Mouse (Mus musculus): ENCODE measurements around the gene Pfdn4.

DNA sequence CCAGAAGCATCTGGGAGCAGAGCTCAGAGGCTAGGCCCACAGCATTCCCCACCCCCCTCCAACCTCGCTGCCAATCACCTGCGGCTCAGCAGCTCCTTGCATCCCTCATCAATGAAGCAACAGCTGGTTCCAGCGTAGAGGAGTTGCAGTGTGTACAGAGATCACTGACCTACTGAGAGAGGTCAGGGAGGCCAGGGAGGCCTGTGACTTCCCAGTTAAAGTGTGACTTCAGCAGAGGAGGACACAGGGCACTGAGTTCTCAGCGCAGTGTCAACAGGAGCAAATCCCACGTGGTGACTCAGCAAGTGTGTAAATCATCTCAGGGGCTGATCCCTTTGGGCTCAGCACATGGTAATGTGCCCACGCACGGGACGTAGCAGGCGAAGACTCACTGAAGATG is 36.4 kb upstream of the Pfdn4 start:
- TF ChIP-seq CTCF (IDR thresholded peaks at IDR 0.05 in 2 of 3, conservative IDR thresholded peaks at IDR 0.05 in 1 of 3; ENCODE audit: control insufficient read depth in 1 of 3, insufficient read depth in 1 of 3, low read depth in 2 of 3, low read length in 3 of 3, poor library complexity in 1 of 3, severe bottlenecking in 1 of 3) (no peak), POLR2A (IDR thresholded peaks at IDR 0.05; ENCODE audit: control insufficient read depth in 1 of 2, insufficient read depth in 1 of 2, low read depth in 1 of 2, low read length in 2 of 2, poor library complexity in 1 of 2) (no peak), ZKSCAN1 (IDR thresholded peaks at IDR 0.05; ENCODE audit: low read depth, low read length) (no peak)

All from MEL (cell line).